ENCODE assay signal across 26 mouse cellular contexts in genomic region chr19:28520128-28520745, GRCm38 (mm10).
A peak's percentile ranks its signal among the peaks of the same experiment; 100 is the strongest.
DNase-seq lines count a peak whose midpoint lies in the region; ATAC-seq and TF ChIP-seq lines count a peak whose summit lies in the region.
"Had no signal": no experiment of that assay in that cellular context is flagged by ENCODE, and none has a peak within 500 bp of the region (broad histone marks: within the 10 kb centered on the region; RNA-seq: fewer than 3 reads in every experiment).

No protein-coding gene starts in this region.

- no peaks in the 10 kb centered on the region for H3K36me3 ChIP-seq in kidney, adult 2 months (ENCODE audit: control insufficient read depth, insufficient read depth, low read length)
- H3K36me3 ChIP-seq in kidney, postnatal 0 days (ENCODE audit: insufficient read depth, low read length): no peaks in the 10 kb centered on the region
- H3K36me3 ChIP-seq: embryonic facial prominence, embryonic 13.5 days; forebrain, embryonic 10.5 days; hindbrain, embryonic 10.5 days had no signal

- no peak overlapping the region for H3K9ac ChIP-seq in kidney, postnatal 0 days (ENCODE audit: low read depth, low read length)
- H3K9ac ChIP-seq: embryonic facial prominence, embryonic 13.5 days; liver, embryonic 14.5 days had no signal

- intact Hi-C loops in gastrocnemius, postnatal 36 days (cut with DNase I): no loop called here

- H3K4me3 ChIP-seq in kidney, adult 2 months (ENCODE audit: insufficient read depth, low read depth, low read length): no peak overlapping the region
- H3K4me3 ChIP-seq in kidney, postnatal 0 days (replicated peaks; ENCODE audit: low read depth, low read length): no peak overlapping the region
- H3K4me3 ChIP-seq: embryonic facial prominence, embryonic 13.5 days; forebrain, embryonic 10.5 days; hindbrain, embryonic 10.5 days had no signal

- peak; percentile 49 for DNase-seq in kidney, adult 2 months
- no peak for DNase-seq in kidney, postnatal 14 days
- peak; percentile 16 for DNase-seq in testis, postnatal 10 days (ENCODE audit: low spot score)
- no peak for DNase-seq in testis, postnatal 14 days (ENCODE audit: low spot score)
- no peak for DNase-seq in kidney, postnatal 0 days (ENCODE audit: low spot score)
- DNase-seq in gastrocnemius, postnatal 36 days: no peak
- no peak for DNase-seq in spleen, postnatal 10 days (ENCODE audit: low spot score in 2 of 2)
- DNase-seq in ovary, adult 18-20 months (ENCODE audit: low spot score): no peak
- DNase-seq: adrenal gland, postnatal 14 days; cerebellum, adult 11-12 months; cerebellum, adult 9-11 months; embryo, embryonic 11 days; heart, postnatal 14 days; liver; lung, adult 2 months; lung, postnatal 10 days; midbrain, embryonic 14.5 days; retina, postnatal 1 day; right cerebral cortex, postnatal 14 days; thymus, postnatal 14 days had no signal

- H3K27ac ChIP-seq in kidney, adult 2 months (ENCODE audit: insufficient read depth, low read depth, low read length): peak overlapping the region; percentile 97
- H3K27ac ChIP-seq in kidney, postnatal 0 days: no peak overlapping the region
- H3K27ac ChIP-seq: embryonic facial prominence, embryonic 13.5 days; forebrain, embryonic 10.5 days; hindbrain, embryonic 10.5 days; liver, embryonic 14.5 days had no signal

- no peak for ATAC-seq in kidney, postnatal 0 days (replicated peaks; ENCODE audit: low FRiP score, low read depth)
- ATAC-seq: hindbrain, embryonic 16.5 days; Patski had no signal

- no peak for TF ChIP-seq POLR2A in kidney, adult 2 months (IDR thresholded peaks at IDR 0.05; ENCODE audit: low read depth, low read length)

- no peak overlapping the region for H3K4me2 ChIP-seq in kidney, postnatal 0 days (ENCODE audit: low read length)
- H3K4me2 ChIP-seq: embryonic facial prominence, embryonic 13.5 days had no signal

- 62% methylated on average over 8 of the region's 8 CpGs for WGBS in kidney, adult 2 months
- 71% methylated on average over 8 of the region's 8 CpGs for WGBS in kidney, postnatal 0 days

- peaks cover 43% of the 10 kb centered on the region for H3K4me1 ChIP-seq in kidney, adult 2 months (ENCODE audit: control insufficient read depth, insufficient read depth, low read length)
- H3K4me1 ChIP-seq in kidney, postnatal 0 days (replicated peaks; ENCODE audit: insufficient read depth, low read length): no peaks in the 10 kb centered on the region; the same call in 1 of the 2 replicates

- no peaks in the 10 kb centered on the region for H3K9me3 ChIP-seq in kidney, postnatal 0 days (replicated peaks; ENCODE audit: low read length)
- H3K9me3 ChIP-seq: embryonic facial prominence, embryonic 13.5 days; forebrain, embryonic 10.5 days; hindbrain, embryonic 10.5 days had no signal

- 0 out of 2 replicates have a peak, but pooled peaks have one; percentile 5 for TF ChIP-seq CTCF in kidney, adult 2 months (conservative IDR thresholded peaks at IDR 0.05; ENCODE audit: insufficient read depth, insufficient read length, low read depth, low read length)
- TF ChIP-seq CTCF in kidney, postnatal 0 days (IDR thresholded peaks at IDR 0.05; ENCODE audit: low read depth): peak; percentile 20; the same call in 1 of the 2 replicates

- no peaks in the 10 kb centered on the region for H3K27me3 ChIP-seq in kidney, adult 2 months (replicated peaks; ENCODE audit: control insufficient read depth, insufficient read depth, low read length)
- H3K27me3 ChIP-seq in kidney, postnatal 0 days (ENCODE audit: insufficient read depth, low read length): no peaks in the 10 kb centered on the region
- H3K27me3 ChIP-seq: Patski had no signal

Comparison
In these comparisons a context has a peak if more than half of its experiments do, and no peak if none do; other contexts are left out.
1. DNase-seq: peak in kidney, adult 2 months (single experiment) and testis, postnatal 10 days (single experiment); none in kidney, postnatal 14 days (single experiment), testis, postnatal 14 days (single experiment), kidney, postnatal 0 days (single experiment), gastrocnemius, postnatal 36 days (0 of 2), spleen, postnatal 10 days (0 of 2) and ovary, adult 18-20 months (single experiment).